Mouse (Mus musculus): Measurements from ENCODE around the gene Nubp2. TPM values are rescaled to one million over a fixed set of nuclear protein-coding genes. Genes with fewer than 3 reads are reported as not detected.

Gene Nubp2
- total and polyA plus RNA-seq, 2 experiments from 2014 or later = 50.6 to 67.3 TPM

DNA sequence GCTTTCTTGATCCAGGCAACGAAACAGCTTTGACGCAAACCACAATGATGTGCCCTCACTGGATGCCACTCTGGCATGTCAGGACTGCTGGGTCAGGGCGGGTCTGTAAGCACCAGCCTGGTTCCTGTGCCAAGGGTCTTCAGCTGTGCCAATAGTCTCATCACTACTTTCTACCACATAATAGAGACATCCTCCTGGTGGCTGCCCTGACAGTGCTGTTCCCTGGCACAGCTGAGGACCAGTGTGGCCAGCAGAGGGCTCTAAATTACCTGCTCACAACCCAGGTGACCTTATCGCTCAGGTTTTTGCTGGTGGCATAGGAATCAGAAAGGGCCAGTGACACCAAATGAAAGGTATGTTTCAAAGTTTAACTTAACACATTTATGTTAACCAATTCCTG lies 45.0 kb downstream of the Nubp2 start:
- Histone ChIP-seq H3K9ac (no peak overlapping the region), H3K4me1 (ENCODE audit: insufficient read depth) (no peaks in the 10 kb centered on the region), H3K36me3 (ENCODE audit: insufficient read depth) (no peaks in the 10 kb centered on the region), H3K27ac (ENCODE audit: low read depth, low read length) (no peak overlapping the region), H3K9me3 (ENCODE audit: low read length) (no peaks in the 10 kb centered on the region), H3K27me3 (ENCODE audit: insufficient read depth, low read length) (no peaks in the 10 kb centered on the region; the same call in 1 of the 2 replicates), H3K4me2 (ENCODE audit: low read depth) (no peak overlapping the region), H3K4me3 (ENCODE audit: low read depth, low read length) (no peak overlapping the region)
- 48% methylated on average over 4 of the region's 4 CpGs for WGBS
- no peak for TF ChIP-seq CTCF (IDR thresholded peaks at IDR 0.05; ENCODE audit: low read depth)
- no peak for ATAC-seq
- no peak for DNase-seq

DNA sequence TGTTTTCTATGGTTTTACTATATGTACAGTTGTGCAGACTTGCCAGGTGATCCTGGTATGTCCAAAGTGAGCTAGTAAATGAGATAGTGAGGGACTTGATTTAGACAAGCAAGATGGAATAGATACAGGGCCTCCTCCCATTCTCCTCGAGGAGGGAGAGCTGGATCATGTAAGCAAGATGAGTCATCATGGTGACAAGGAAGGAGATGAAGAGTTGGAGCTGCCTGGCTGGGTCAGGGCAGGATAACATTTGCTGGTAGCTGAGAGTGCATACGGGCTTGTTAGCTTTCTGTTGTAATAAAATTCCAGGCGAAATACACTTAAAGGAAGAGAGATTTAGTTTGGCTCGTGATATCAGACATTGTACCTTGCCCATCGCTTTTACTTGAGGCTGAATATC lies 45.8 kb downstream of the Nubp2 start:
- no peak overlapping the region for H3K27ac ChIP-seq (ENCODE audit: low read depth, low read length)
- no peak overlapping the region for H3K9ac ChIP-seq
- H3K27me3 ChIP-seq (ENCODE audit: insufficient read depth, low read length) = no peaks in the 10 kb centered on the region; the same call in 1 of the 2 replicates
- H3K4me1 ChIP-seq (ENCODE audit: insufficient read depth) = no peaks in the 10 kb centered on the region
- DNase-seq = no peak
- no peak overlapping the region for H3K4me3 ChIP-seq (ENCODE audit: low read depth, low read length)
- no peak for ATAC-seq
- no peak overlapping the region for H3K4me2 ChIP-seq (ENCODE audit: low read depth)
- WGBS = 65% methylated on average over 5 of the region's 5 CpGs
- no peaks in the 10 kb centered on the region for H3K9me3 ChIP-seq (ENCODE audit: low read length)
- no peaks in the 10 kb centered on the region for H3K36me3 ChIP-seq (ENCODE audit: insufficient read depth)
- TF ChIP-seq CTCF (IDR thresholded peaks at IDR 0.05; ENCODE audit: low read depth) = no peak

DNA sequence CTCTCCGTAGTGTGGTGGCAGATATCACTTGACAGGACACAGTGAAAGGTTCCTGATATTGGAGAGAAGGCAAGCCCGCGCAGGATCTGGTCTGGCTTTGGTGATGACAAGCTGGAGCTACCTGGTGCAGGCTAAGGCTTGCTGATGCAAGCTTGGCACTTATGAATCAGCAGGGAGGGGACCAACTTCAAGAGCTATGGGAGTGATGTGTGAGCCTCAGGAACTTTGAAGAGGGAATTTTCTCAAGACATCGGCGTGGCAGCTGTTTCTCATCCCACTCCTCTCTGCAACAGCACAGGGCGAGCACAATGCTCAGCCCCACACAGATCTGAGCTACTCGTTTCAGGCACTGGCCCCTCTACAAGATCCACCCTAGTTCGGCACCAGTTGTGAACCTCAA lies 46.3 kb downstream of the Nubp2 start, which contains the start of gene Hagh:
TSS of gene Hagh (plus strand) at position 302 of the 400 bp plus-strand sequence.
- H3K4me3 ChIP-seq (ENCODE audit: low read depth, low read length) = no peak within 1 kb of the TSS
- H3K9ac ChIP-seq = no peak within 1 kb of the TSS
- ATAC-seq (no peak), DNase-seq (no peak)
- H3K4me1 ChIP-seq (ENCODE audit: insufficient read depth) = no peaks in the 10 kb centered on the region
- WGBS = 72% methylated on average over 8 of the region's 8 CpGs
- TF ChIP-seq CTCF (IDR thresholded peaks at IDR 0.05; ENCODE audit: low read depth) = no peak
- H3K9me3 ChIP-seq (ENCODE audit: low read length) = no peaks in the 10 kb centered on the region
- no peaks in the 10 kb centered on the region; the same call in 1 of the 2 replicates for H3K27me3 ChIP-seq (ENCODE audit: insufficient read depth, low read length)
- no peak within 1 kb of the TSS for H3K27ac ChIP-seq (ENCODE audit: low read depth, low read length)
- H3K4me2 ChIP-seq (ENCODE audit: low read depth) = no peak within 1 kb of the TSS
- H3K36me3 ChIP-seq (ENCODE audit: insufficient read depth) = no peaks in the 10 kb centered on the region

Other genes with a start within 250 kb of the Nubp2 start
- gene Slc9a3r2, start 236.0 kb downstream of the Nubp2 start, total RNA-seq (2014; rRNA removed) = 43.5 and 54.5 TPM in 2 replicates
- gene Slc9a3r2, start 236.0 kb downstream of the Nubp2 start, polyA plus RNA-seq (2015; fragmentation: Nextera tagmentation; extraction: Ambion mirVana) = 42.0 and 48.3 TPM in 2 replicates
- gene Npw, start 227.9 kb downstream of the Nubp2 start, total RNA-seq (2014; rRNA removed) = not detected in 2 replicates
- 0.64 and 0.96 TPM in 2 replicates for gene Npw, start 227.9 kb downstream of the Nubp2 start, polyA plus RNA-seq (2015; fragmentation: Nextera tagmentation; extraction: Ambion mirVana)
- 31.2 and 41.5 TPM in 2 replicates for gene Zfp598, start 216.7 kb downstream of the Nubp2 start, total RNA-seq (2014; rRNA removed)
- gene Zfp598, start 216.7 kb downstream of the Nubp2 start, polyA plus RNA-seq (2015; fragmentation: Nextera tagmentation; extraction: Ambion mirVana) = 14.6 and 15.0 TPM in 2 replicates
- gene Syngr3, start 196.4 kb downstream of the Nubp2 start, total RNA-seq (2014; rRNA removed) = 218 and 221 TPM in 2 replicates
- gene Syngr3, start 196.4 kb downstream of the Nubp2 start, polyA plus RNA-seq (2015; fragmentation: Nextera tagmentation; extraction: Ambion mirVana) = 255 and 290 TPM in 2 replicates
- 34.5 and 34.7 TPM in 2 replicates for gene Gfer, start 190.2 kb downstream of the Nubp2 start, total RNA-seq (2014; rRNA removed)
- gene Gfer, start 190.2 kb downstream of the Nubp2 start, polyA plus RNA-seq (2015; fragmentation: Nextera tagmentation; extraction: Ambion mirVana) = 35.4 and 38.0 TPM in 2 replicates
- gene Noxo1, start 190.1 kb downstream of the Nubp2 start, total RNA-seq (2014; rRNA removed) = 3.8 and 4.5 TPM in 2 replicates
- gene Noxo1, start 190.1 kb downstream of the Nubp2 start, polyA plus RNA-seq (2015; fragmentation: Nextera tagmentation; extraction: Ambion mirVana) = 1.4 and 2.5 TPM in 2 replicates
- gene Tbl3, start 178.7 kb downstream of the Nubp2 start, total RNA-seq (2014; rRNA removed) = 39.0 and 59.2 TPM in 2 replicates
- gene Tbl3, start 178.7 kb downstream of the Nubp2 start, polyA plus RNA-seq (2015; fragmentation: Nextera tagmentation; extraction: Ambion mirVana) = 45.7 and 48.0 TPM in 2 replicates
- gene Rnf151, start 168.3 kb downstream of the Nubp2 start, total RNA-seq (2014; rRNA removed) = 0.69 TPM in 1 of 2 replicates, not detected in the other
- gene Rnf151, start 168.3 kb downstream of the Nubp2 start, polyA plus RNA-seq (2015; fragmentation: Nextera tagmentation; extraction: Ambion mirVana) = not detected in 2 replicates
- 2,317 and 3,198 TPM in 2 replicates for gene Rps2, start 168.2 kb downstream of the Nubp2 start, total RNA-seq (2014; rRNA removed)
- 884 and 936 TPM in 2 replicates for gene Rps2, start 168.2 kb downstream of the Nubp2 start, polyA plus RNA-seq (2015; fragmentation: Nextera tagmentation; extraction: Ambion mirVana)
- 151 and 199 TPM in 2 replicates for gene Ndufb10, start 161.9 kb downstream of the Nubp2 start, total RNA-seq (2014; rRNA removed)
- 312 and 351 TPM in 2 replicates for gene Ndufb10, start 161.9 kb downstream of the Nubp2 start, polyA plus RNA-seq (2015; fragmentation: Nextera tagmentation; extraction: Ambion mirVana)
- not detected in 2 replicates for gene Rpl3l, start 158.5 kb downstream of the Nubp2 start, total RNA-seq (2014; rRNA removed)
- 0.34 TPM in 1 of 2 replicates, not detected in the other for gene Rpl3l, start 158.5 kb downstream of the Nubp2 start, polyA plus RNA-seq (2015; fragmentation: Nextera tagmentation; extraction: Ambion mirVana)
- gene Msrb1, start 149.7 kb downstream of the Nubp2 start, total RNA-seq (2014; rRNA removed) = 19.3 and 27.4 TPM in 2 replicates
- gene Msrb1, start 149.7 kb downstream of the Nubp2 start, polyA plus RNA-seq (2015; fragmentation: Nextera tagmentation; extraction: Ambion mirVana) = 28.4 and 28.6 TPM in 2 replicates
- 0.57 TPM in 1 of 2 replicates, not detected in the other for gene Hs3st6, start 133.4 kb downstream of the Nubp2 start, total RNA-seq (2014; rRNA removed)
- gene Hs3st6, start 133.4 kb downstream of the Nubp2 start, polyA plus RNA-seq (2015; fragmentation: Nextera tagmentation; extraction: Ambion mirVana) = 0.45 and 0.53 TPM in 2 replicates
- gene Meiob, start 82.1 kb downstream of the Nubp2 start, total RNA-seq (2014; rRNA removed) = not detected in 2 replicates
- gene Meiob, start 82.1 kb downstream of the Nubp2 start, polyA plus RNA-seq (2015; fragmentation: Nextera tagmentation; extraction: Ambion mirVana) = 0.08 and 0.15 TPM in 2 replicates
- 62.0 and 62.8 TPM in 2 replicates for gene Hagh, start 46.2 kb downstream of the Nubp2 start, total RNA-seq (2014; rRNA removed)
- 61.6 and 66.6 TPM in 2 replicates for gene Hagh, start 46.2 kb downstream of the Nubp2 start, polyA plus RNA-seq (2015; fragmentation: Nextera tagmentation; extraction: Ambion mirVana)
- gene Fahd1, start 36.0 kb downstream of the Nubp2 start, total RNA-seq (2014; rRNA removed) = 15.1 and 16.6 TPM in 2 replicates
- gene Fahd1, start 36.0 kb downstream of the Nubp2 start, polyA plus RNA-seq (2015; fragmentation: Nextera tagmentation; extraction: Ambion mirVana) = 13.5 and 15.6 TPM in 2 replicates
- gene Igfals, start 20.4 kb downstream of the Nubp2 start, total RNA-seq (2014; rRNA removed) = 0.48 TPM in 1 of 2 replicates, not detected in the other
- 0.18 TPM in 1 of 2 replicates, not detected in the other for gene Igfals, start 20.4 kb downstream of the Nubp2 start, polyA plus RNA-seq (2015; fragmentation: Nextera tagmentation; extraction: Ambion mirVana)
- gene Spsb3, start 294 bp upstream of the Nubp2 start, total RNA-seq (2014; rRNA removed) = 75.7 and 91.0 TPM in 2 replicates
- gene Spsb3, start 294 bp upstream of the Nubp2 start, polyA plus RNA-seq (2015; fragmentation: Nextera tagmentation; extraction: Ambion mirVana) = 89.8 and 97.8 TPM in 2 replicates
- gene Eme2, start 8.7 kb upstream of the Nubp2 start, total RNA-seq (2014; rRNA removed) = 35.6 and 36.6 TPM in 2 replicates
- 14.7 and 17.9 TPM in 2 replicates for gene Eme2, start 8.7 kb upstream of the Nubp2 start, polyA plus RNA-seq (2015; fragmentation: Nextera tagmentation; extraction: Ambion mirVana)
- 39.5 and 45.5 TPM in 2 replicates for gene Mrps34, start 8.8 kb upstream of the Nubp2 start, total RNA-seq (2014; rRNA removed)
- gene Mrps34, start 8.8 kb upstream of the Nubp2 start, polyA plus RNA-seq (2015; fragmentation: Nextera tagmentation; extraction: Ambion mirVana) = 128 and 138 TPM in 2 replicates
- gene Nme3, start 10.2 kb upstream of the Nubp2 start, total RNA-seq (2014; rRNA removed) = 60.1 and 75.7 TPM in 2 replicates
- gene Nme3, start 10.2 kb upstream of the Nubp2 start, polyA plus RNA-seq (2015; fragmentation: Nextera tagmentation; extraction: Ambion mirVana) = 74.7 and 81.0 TPM in 2 replicates
- 128 and 151 TPM in 2 replicates for gene Mapk8ip3, start 50.6 kb upstream of the Nubp2 start, total RNA-seq (2014; rRNA removed)
- gene Mapk8ip3, start 50.6 kb upstream of the Nubp2 start, polyA plus RNA-seq (2015; fragmentation: Nextera tagmentation; extraction: Ambion mirVana) = 50.3 and 65.1 TPM in 2 replicates
- 52.3 and 64.7 TPM in 2 replicates for gene Jpt2, start 74.3 kb upstream of the Nubp2 start, total RNA-seq (2014; rRNA removed)
- 46.2 and 58.4 TPM in 2 replicates for gene Jpt2, start 74.3 kb upstream of the Nubp2 start, polyA plus RNA-seq (2015; fragmentation: Nextera tagmentation; extraction: Ambion mirVana)
- 16.2 and 21.5 TPM in 2 replicates for gene Cramp1l, start 129.4 kb upstream of the Nubp2 start, total RNA-seq (2014; rRNA removed)
- 1.9 and 2.9 TPM in 2 replicates for gene Cramp1l, start 129.4 kb upstream of the Nubp2 start, polyA plus RNA-seq (2015; fragmentation: Nextera tagmentation; extraction: Ambion mirVana)
- 31.8 and 37.7 TPM in 2 replicates for gene Ift140, start 129.7 kb upstream of the Nubp2 start, total RNA-seq (2014; rRNA removed)
- 11.6 and 15.2 TPM in 2 replicates for gene Ift140, start 129.7 kb upstream of the Nubp2 start, polyA plus RNA-seq (2015; fragmentation: Nextera tagmentation; extraction: Ambion mirVana)
- gene Tmem204, start 197.2 kb upstream of the Nubp2 start, total RNA-seq (2014; rRNA removed) = 9.0 and 11.9 TPM in 2 replicates
- gene Tmem204, start 197.2 kb upstream of the Nubp2 start, polyA plus RNA-seq (2015; fragmentation: Nextera tagmentation; extraction: Ambion mirVana) = 10.3 and 10.6 TPM in 2 replicates
- 51.9 and 92.2 TPM in 2 replicates for gene Telo2, start 229.6 kb upstream of the Nubp2 start, total RNA-seq (2014; rRNA removed)
- 32.4 and 35.6 TPM in 2 replicates for gene Telo2, start 229.6 kb upstream of the Nubp2 start, polyA plus RNA-seq (2015; fragmentation: Nextera tagmentation; extraction: Ambion mirVana)
- gene Ptx4, start 234.4 kb upstream of the Nubp2 start, total RNA-seq (2014; rRNA removed) = 1.2 TPM in 1 of 2 replicates, not detected in the other
- 0.20 and 0.54 TPM in 2 replicates for gene Ptx4, start 234.4 kb upstream of the Nubp2 start, polyA plus RNA-seq (2015; fragmentation: Nextera tagmentation; extraction: Ambion mirVana)
- 29.2 and 33.1 TPM in 2 replicates for gene Clcn7, start 247.0 kb upstream of the Nubp2 start, total RNA-seq (2014; rRNA removed)
- 14.8 and 19.0 TPM in 2 replicates for gene Clcn7, start 247.0 kb upstream of the Nubp2 start, polyA plus RNA-seq (2015; fragmentation: Nextera tagmentation; extraction: Ambion mirVana)